Mouse (Mus musculus) cerebellum, postnatal 10 days (tissue): Measurements from ENCODE around the gene Hist1h3d.
"Not testable (repeated sequence)": the region's sequence is repeated elsewhere in the genome, so short reads cannot be mapped to it uniquely, and the experiment has no call there.

ENCODE experiments used
- DNase-seq, 2 experiments: peaks; one replicate each; pipeline ENCODE4 v3.0.0; 2021; ENCODE audit warnings: mixed read lengths in 2 of 2

Gene Hist1h3d

DNA sequence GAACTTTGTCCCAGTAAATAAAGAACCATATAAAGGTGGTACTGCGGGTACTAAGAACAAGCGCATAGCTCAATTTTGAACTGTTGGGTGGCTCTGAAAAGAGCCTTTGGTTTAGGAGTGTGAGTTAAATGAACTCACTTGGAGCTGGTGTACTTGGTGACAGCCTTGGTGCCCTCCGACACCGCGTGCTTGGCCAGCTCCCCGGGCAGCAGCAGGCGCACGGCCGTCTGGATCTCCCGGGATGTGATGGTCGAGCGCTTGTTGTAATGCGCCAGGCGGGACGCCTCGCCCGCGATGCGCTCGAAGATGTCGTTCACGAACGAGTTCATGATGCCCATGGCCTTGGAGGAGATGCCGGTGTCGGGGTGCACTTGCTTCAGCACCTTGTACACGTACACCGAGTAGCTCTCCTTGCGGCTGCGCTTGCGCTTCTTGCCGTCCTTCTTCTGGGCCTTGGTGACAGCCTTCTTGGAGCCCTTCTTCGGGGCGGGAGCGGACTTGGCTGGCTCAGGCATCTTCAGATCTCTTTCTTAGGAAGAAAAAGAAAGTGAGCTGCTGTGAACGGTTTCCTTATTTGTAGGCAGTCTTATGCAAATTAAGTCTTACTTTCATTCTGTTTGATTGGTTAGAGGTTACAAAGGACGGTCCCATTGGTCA, 10.0 kb downstream of the Hist1h3d start:
- DNase-seq: peak; percentile 68 to 78

DNA sequence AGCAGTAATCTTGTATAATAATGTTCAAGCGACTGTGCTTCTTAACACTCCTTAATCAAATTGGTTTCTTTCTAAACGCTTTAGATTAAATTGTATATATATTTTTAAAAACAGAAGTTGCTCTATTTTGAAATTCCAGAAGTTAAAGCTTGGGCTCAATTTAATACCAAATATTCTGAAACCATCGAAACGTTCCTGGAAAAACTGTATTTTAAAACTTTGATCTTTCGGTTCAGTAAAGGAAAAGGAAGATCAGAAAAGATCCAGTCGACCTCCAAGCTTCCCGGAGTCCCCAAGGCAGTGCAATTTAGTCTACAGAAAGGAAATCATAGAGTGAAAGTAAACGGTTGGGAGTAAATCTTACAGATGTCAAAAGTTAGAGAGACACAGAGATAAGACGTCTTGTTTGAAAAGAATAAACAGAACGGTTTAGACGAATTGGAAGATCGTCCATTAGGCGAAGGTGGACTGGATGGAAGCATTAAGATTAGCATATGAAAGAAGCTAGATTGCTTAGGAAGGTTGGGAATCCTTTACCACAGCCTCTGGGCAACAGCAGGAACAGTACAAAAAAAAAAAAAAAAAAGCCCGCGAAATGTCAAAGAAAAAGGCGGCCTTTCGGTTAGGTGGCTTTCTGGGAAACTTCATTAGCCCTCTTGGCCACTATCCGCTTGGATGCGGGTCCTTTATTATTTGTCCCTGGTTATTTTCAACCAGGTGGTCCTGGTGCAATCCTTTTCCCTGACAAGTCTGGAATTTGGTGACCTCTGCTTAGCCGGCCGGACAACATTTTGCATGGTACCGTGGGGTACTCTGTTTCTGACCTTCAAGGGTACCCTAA, 10.8 kb downstream of the Hist1h3d start:
- DNase-seq: peak in 1 of 2 experiments; percentile 23

- no peak for DNase-seq
Observed at GRCm38 (mm10) chr13:23586940-23587225, 11.3 kb downstream of the Hist1h3d start.

- DNase-seq: no peak
Observed at GRCm38 (mm10) chr13:23591206-23591605, 15.6 kb downstream of the Hist1h3d start.

DNA sequence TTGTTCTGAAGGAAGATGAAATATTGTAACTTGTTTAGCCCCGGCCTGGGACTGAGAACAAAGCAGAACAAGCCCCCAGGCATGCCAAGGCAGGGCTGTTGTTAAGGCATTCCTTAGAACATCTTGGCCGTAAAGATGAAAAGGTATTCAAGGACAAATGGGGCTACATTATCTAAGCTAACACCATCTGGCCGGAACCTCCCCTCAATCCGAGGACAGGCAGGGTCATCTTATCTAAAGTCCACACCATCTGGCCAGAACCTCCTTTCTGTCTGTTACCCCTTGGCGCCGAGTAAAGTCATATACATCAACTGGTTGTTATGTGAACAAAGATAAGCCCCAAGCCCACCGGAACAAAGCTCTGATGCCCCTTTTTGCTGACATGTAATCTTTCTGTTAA, 16.3 kb downstream of the Hist1h3d start:
- not testable (repeated sequence) for DNase-seq

- DNase-seq: peak; percentile 80 to 84
Observed at GRCm38 (mm10) chr13:23592614-23593013, 17.1 kb downstream of the Hist1h3d start.

DNA sequence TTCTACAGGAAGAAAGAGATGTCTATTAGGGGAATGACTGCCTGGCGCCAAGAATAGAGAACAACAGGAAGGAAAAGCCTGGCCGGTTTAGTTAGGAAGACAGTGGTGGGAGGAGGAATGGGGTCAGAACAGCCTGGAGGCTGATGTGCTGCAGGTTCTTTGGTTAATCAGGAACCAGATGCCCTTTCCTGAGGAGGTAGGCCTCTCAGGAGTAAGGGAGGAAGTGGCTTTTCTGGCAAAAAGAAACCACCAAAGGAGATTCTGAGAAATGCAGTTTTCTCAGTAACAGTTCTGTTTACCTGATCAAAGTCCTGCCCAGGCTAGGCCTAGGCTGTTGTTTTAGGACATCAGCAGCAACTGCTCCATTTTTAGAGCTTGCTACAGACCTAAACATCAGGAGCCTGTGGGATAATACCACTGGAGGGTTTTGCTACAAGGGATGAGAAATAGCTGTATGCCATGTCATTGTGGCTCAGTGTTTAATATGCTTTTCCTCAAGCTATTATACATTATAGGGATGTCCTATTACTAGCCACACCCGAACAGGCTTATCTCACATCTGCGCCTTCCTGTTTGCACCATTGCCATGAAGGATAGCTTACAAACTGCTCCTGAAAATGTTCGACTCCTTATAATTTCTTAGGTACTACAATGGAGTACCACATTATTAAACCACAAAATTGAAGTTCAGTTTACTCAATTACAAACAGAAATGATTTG, 17.6 kb downstream of the Hist1h3d start:
- DNase-seq: no peak

DNA sequence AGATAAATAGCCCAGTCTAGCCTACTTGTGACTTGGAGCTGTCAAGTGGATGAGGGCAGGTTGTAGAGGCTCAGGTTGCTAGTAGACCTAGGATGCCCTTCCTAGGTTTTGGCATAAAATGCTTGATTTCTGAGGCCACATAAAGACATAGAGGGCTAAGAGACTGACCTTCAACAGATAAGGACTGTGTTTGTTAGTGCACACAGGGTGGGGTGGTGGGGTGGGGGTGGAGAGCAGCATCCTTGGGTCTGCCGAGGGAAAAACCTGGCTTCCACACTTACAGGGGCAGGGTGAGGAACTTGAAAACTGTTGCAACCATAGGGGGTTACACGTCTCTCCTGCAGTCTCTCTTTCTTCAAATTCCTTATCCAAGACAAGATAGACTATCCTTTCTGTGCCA, 19.6 kb downstream of the Hist1h3d start:
- DNase-seq: no peak

DNA sequence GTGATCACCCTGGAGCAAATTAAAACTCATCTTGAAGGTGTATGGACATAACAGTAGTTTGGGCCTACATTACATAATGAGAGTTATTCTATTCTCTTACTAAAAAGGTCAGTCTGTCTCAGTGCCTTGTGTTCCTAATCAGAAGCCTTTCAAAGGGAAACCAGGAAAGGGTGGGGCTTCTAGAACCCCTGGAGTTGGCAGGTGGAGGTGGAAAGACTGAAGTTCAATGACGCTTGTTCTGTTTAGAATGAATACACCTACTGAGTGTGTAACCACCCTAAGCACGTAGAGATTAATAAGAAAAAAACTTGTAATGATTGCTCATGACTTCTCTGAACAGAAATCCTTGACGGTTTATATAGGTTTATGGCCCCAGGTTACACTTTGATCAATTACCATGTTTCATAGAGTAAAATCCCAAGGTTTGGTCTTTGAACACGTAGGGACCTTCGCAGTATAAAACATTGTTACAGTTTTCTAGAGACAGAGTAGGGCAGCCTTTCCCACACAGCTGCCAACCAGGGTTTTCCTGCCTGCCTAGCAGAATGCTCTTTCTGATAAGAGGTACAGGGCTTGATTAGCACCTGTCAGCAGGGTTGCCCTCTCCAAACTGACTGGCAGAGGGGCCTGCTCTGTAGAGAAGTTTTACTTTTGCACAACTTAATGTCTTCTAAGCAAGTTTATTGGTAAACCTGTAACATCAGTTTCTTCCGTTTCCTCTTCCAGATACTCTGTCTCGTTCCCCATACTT, 20.2 kb downstream of the Hist1h3d start:
- no peak for DNase-seq

DNA sequence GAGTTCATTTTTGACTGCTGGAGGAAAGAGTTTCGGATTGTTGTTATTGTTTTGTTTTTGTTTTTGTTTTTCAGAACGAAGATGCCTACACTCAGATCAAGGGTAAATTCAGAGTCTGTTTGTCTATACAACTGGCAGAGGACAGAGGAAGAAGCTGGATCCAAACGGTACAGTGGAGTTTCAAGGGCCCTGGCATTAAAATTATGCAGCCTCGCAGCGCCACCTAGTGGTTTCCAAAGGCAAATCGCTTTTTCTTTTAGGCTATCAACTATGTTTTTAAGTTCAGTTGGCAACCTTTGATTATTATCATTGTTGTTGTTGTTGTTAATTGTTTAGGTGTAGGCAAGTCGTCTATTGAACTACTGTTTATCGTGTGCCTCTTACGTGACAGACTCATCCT, 22.4 kb downstream of the Hist1h3d start:
- peak; percentile 86 to 88 for DNase-seq

DNA sequence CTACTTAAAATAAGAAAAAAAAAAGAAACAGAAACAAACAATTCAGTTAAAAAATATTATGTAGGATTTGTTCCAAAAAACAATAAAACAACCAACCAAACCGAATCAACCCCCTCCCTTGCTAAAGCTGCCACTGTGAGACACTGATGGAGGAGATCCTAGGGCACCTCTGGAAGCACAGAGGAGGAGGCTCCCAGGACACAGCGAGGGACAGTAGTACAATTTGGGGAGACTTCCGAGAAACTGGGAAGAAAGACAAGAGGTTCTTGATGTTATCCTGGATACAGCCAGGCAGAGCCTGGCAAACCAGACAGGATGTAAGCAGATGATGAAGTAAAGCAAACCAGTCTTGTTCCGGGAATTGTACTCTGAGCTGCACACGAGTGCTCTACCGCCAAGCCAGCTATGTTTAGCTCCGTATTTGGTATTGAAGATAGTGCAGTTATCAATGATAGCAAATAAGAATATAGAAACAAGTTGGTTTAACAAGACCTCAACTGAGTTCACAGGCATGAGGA, 27.7 kb downstream of the Hist1h3d start:
- no peak for DNase-seq

DNA sequence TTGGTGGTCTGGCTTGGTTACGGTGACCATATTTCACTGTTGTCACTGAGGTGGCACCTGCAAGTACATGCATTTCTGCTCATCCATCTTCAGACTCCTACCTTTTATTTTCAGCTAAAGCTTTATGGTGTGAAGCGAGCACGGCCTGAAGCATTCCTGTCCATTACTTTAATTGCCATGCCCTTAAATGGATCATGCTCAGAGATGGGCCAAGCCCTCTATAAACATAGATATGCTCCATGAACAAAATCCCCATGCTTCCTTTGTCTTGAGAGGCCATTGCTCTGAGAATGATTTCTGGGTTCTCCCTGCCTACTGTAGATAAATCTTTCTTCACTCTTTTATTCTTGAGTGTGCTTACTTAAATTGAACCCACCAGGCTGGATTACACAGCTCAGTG, 28.9 kb downstream of the Hist1h3d start:
- DNase-seq: no peak

DNA sequence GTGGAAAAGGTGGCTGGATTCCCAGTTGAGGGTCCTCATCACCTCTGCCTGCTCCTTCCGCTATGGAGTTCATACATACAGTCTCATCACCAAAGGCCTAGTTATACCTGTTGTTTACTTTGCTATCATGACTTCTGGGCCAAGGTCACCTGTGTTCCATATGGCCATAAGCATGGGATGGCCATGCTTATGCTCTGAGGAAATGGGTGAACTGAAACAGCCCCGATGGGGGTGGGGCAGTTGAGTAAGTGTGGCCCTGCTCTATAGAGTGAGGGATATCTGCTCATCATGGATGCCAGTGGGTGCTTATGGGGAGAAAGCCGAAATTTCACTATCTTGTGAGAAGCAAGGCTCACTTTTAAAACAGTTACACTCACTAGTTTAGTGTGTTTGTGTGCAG, 29.5 kb downstream of the Hist1h3d start:
- no peak for DNase-seq

GRCm38 (mm10) chr13:23609209-23609608, 33.6 kb downstream of the Hist1h3d start:
- DNase-seq: no peak

DNA sequence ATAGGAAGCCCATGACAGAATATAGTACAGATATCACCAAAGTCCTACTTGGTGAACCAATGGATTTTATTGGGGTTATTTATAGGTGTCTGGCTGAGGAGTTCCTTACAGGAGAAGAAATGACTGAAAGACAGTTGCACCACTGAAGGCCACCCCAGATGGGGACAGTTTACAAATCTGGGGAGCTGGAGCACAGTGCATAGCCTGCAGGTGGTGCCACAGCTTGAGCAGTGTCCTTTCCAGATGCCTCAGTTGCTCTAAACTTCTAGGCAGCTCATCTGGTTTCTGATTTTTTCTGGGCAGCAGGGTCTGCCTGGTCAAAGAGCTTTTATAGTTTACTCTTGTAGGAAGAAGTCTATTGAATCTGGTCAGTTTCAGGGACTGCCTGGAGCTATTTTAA, 34.3 kb downstream of the Hist1h3d start:
- DNase-seq: no peak

DNA sequence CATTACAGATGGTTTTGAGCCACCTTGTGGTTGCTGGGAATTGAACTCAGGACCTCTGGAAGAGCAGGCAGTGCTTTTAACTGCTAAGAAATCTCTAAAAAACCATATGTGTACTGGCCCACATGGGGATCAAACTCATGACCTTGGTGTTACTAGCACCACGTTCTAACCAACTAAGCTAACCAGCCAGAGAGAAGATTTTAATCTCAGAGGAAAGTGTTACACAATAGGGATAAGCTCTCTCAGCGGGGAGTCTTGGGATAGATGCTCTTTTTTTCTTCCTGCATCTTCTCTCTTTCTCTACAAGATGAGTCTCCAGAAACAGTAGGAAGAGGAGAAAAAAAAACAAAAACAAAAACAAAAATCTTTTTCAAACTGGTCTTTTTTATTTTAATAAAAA, 34.8 kb downstream of the Hist1h3d start:
- no peak for DNase-seq

DNA sequence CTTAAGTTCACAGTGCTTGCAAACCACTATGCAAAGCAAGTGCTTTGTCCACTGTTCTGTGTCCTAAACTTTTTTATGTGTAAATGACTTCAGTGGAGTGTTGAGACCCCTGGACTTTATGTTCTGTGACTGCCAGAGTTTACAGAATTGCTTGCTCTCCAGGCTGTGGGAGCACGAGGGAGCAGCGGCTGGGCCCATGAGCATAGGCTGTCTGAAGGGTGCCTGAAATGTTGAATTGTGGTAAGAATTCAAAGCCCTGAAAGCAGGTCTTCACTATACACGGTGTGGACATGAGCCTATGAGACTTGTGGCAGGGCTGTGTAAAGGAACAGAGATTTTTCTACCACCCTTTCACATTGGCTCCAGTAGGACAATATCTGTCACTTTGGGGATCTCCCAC, 36.1 kb downstream of the Hist1h3d start:
- DNase-seq: no peak

DNA sequence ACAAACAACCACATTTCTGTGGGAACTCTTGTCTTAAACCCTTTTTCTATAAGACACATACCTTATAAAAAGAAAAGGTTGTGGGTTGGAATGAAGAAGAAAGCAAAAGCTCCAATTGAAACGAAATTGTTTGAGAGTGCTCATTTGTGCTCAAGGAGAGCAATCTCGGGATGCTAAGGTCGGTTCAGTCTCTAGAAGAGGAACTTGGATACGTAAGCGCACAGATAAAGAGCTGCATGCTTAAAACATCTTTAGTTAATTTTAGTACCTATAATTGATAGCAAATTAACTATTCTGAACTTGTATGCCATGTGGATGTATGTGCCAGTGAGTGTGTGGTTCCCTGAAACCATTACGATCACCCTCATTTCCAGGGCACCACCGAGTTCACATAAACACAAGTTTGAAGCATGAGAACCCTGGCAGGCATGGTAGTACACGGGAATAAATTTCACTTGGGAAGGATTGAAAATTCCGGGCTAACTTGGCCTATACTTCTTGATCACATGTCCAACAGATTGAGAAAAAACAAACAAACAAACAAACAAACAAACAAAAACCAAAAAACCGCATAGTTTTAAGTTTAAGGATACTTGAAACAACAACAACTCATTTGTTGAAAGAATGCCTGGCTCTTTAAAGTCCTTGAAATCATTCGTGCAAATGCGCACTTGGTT, 44.6 kb downstream of the Hist1h3d start:
- peak in 1 of 2 experiments; percentile 5 for DNase-seq

DNA sequence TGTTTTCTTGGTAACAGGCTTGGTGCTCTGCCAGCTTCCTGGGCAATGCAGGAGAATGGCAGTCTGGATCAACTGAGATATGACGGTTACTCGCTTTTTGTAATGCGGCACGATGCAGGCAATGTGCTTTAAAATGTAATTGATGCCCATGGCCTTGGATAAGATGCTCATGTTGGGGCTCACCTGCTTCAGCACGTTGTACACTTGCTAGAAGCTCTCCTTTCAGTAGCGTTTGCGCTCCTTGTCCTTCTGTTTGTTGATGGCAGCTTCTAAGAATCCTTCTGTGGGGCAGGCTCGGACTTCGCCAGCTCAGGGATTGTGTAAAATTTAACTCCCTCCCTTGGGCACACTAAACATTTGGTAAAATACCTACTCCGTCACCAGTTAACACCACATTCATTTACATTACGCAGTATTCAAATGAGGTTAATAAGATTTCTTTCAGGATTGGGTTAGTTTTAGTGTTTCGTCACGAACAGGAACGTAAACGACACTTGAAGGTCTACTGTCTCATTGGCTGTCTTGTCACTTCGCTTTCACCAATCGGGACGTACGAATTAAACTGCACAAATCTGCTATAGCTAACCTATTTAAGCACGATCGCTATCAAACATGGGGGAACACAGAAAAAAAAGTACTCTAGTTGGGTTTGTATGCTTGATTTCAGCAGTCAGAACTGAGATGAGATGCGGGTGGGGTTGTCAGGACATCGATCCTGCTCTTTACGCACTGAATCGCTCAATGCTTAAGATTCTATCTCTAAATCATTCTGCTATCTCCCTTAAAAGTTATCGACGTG, 45.4 kb downstream of the Hist1h3d start, which contains the start of gene Hist1h2be:
Gene Hist1h2be (minus strand): TSS at position 392 of the 799 bp plus-strand sequence.
- DNase-seq: peak; percentile 80 to 88

GRCm38 (mm10) chr13:23621532-23622174, 46.1 kb downstream of the Hist1h3d start:
- peak; percentile 64 to 76 for DNase-seq
